Mouse (Mus musculus): ENCODE data around the gene Hadha. TPM values are rescaled to one million over a fixed set of nuclear protein-coding genes. Genes with fewer than 3 reads are reported as not detected.

Gene Hadha
- polyA plus RNA-seq, 1 experiment: 31.6 TPM

DNA sequence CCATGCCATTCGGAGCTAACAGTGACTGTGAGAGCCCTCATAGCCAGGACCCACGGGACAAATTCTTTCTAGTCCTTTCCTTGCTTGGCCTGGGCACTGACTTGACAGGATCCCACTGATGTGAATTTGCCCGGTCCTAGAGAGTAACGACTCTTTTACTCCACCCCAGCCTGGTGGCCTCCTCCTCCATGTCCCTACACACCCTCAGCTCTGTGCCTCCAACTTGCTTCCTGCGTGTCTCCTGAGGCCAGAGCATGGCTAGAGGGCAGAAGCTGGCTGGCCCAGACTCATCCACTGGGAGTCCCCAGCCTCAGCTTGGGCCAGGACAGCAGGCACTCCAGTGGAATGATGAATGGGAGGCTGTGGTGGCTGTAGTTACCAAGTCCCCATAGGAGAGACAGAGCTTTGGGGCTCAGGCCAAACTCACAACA, 47.3 kb downstream of the Hadha start:
- peaks cover 18% of the 10 kb centered on the region for H3K9me3 ChIP-seq
- H3K27me3 ChIP-seq (replicated peaks): peaks cover 96% of the 10 kb centered on the region
- no peaks in the 10 kb centered on the region for H3K36me3 ChIP-seq (replicated peaks; ENCODE audit: low read length)
- TF ChIP-seq GATA1 (IDR thresholded peaks at IDR 0.05; ENCODE audit: borderline replicate concordance, low read length): no peak
- no peak for TF ChIP-seq FLI1 (IDR thresholded peaks at IDR 0.05; ENCODE audit: low read length)
- peak overlapping the region; percentile 14 for H3K4me3 ChIP-seq (replicated peaks)
- H3K4me1 ChIP-seq: peaks cover 45% of the 10 kb centered on the region

- peaks cover 49% of the 10 kb centered on the region for H3K4me1 ChIP-seq
- TF ChIP-seq FLI1 (IDR thresholded peaks at IDR 0.05; ENCODE audit: low read length): no peak
- no peak for TF ChIP-seq GATA1 (IDR thresholded peaks at IDR 0.05; ENCODE audit: borderline replicate concordance, low read length)
- peaks cover 22% of the 10 kb centered on the region for H3K9me3 ChIP-seq
- H3K36me3 ChIP-seq (replicated peaks; ENCODE audit: low read length): no peaks in the 10 kb centered on the region
- H3K27me3 ChIP-seq (replicated peaks): peaks cover 96% of the 10 kb centered on the region
- no peak overlapping the region for H3K4me3 ChIP-seq (replicated peaks)
These were observed 47.8 kb downstream of the Hadha start for GRCm38 (mm10) chr5:30107186-30107585.

GRCm38 (mm10) chr5:30106756-30107155, 48.2 kb downstream of the Hadha start:
- Histone ChIP-seq H3K4me3 (replicated peaks) (no peak overlapping the region), H3K36me3 (replicated peaks; ENCODE audit: low read length) (no peaks in the 10 kb centered on the region), H3K27me3 (replicated peaks) (peaks cover 95% of the 10 kb centered on the region), H3K9me3 (peaks cover 27% of the 10 kb centered on the region), H3K4me1 (peaks cover 50% of the 10 kb centered on the region)
- no peak for TF ChIP-seq FLI1 (IDR thresholded peaks at IDR 0.05; ENCODE audit: low read length)
- no peak for TF ChIP-seq GATA1 (IDR thresholded peaks at IDR 0.05; ENCODE audit: borderline replicate concordance, low read length)

DNA sequence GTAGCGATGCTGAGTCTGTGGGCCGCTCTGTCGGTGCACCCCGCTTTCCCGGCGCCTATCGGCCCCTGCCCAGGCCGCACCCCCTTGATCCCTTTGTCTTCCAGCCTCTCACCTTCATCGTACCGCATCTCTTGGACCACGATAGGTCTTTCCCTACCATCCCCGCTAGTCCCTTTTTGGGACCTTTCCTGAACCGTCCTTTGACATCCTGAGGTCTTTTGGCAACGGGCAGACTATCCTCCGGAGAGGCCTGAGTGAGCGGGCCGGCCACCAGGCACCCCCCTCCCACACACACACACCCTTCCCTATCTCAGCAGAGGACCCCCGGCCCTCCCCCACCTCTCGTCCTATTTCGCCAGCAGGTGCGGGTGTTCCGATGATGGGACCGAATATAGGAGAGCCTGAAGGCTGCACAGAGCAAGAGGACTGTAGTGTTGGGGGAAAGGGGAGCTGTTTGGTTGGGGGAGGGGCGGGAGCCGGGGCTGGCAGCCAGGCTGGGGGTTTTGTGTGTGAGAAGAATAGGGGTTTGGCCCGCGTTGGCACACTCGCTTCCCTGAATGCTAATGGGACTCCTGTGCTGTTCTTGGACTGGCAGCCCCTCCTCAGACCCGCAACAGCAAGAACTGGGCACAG, 49.2 kb downstream of the Hadha start, which contains the start of gene 3110082J24Rik:
TSS of gene 3110082J24Rik (minus strand) at position 419 of the 633 bp plus-strand sequence.
- peak within 1 kb of the TSS; percentile 84 for H3K4me3 ChIP-seq (replicated peaks)

DNA sequence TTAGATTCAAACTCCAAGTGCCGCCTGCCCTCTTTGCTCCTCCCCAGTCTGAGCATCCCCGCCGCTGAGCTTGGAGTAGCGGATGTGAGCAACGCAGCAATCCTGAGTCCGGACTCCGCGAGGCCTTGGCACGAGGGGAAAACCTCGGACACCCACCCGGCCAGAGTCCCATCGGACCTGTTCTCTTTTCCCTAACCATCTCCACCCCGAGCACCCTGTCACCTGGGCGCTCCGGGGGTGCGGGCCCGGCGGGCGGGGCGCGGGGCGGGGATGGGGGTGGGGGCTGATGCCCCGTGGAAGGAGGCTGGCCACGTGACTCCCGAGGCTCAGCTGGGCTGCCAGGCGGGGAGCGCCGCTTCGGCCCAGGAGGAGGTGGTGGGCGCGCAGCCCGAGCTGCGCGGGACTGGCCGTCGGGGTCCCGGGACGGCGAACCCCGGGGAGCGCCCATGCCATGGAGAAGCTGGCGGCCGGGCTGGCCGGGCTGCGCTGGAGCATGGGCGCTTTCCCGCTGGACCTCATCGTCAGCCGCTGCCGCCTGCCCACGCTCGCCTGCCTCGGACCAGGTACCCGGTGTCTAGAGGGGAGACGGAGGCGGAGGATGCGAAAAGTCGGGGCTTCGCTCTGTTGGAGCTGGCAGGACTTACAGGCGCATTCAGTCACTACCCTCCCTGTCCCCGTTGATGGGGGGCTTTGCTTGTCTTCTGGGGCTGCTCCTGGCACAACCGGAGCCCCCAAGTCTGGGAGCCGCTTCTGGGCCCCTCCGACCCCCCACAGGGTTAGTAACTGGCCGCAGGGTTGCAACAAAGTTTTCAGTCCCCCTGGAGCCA, 49.9 kb downstream of the Hadha start, which contains the start of gene Garem2:
TSS of gene Garem2 (plus strand) at position 321 of the 827 bp plus-strand sequence.
- Histone ChIP-seq H3K27me3 (replicated peaks) (peaks cover 91% of the 10 kb centered on the region), H3K4me3 (replicated peaks) (peak within 1 kb of the TSS; percentile 84), H3K4me1 (peaks cover 37% of the 10 kb centered on the region), H3K36me3 (replicated peaks; ENCODE audit: low read length) (no peaks in the 10 kb centered on the region), H3K9me3 (peaks cover 44% of the 10 kb centered on the region)
- no peak for TF ChIP-seq FLI1 (IDR thresholded peaks at IDR 0.05; ENCODE audit: low read length)
- no peak for TF ChIP-seq GATA1 (IDR thresholded peaks at IDR 0.05; ENCODE audit: borderline replicate concordance, low read length)

More for the DNA sequence above, 49.2 kb downstream of the Hadha start, which contains the start of gene 3110082J24Rik:
- Histone ChIP-seq H3K36me3 (replicated peaks; ENCODE audit: low read length) (no peaks in the 10 kb centered on the region), H3K4me1 (peaks cover 41% of the 10 kb centered on the region), H3K9me3 (peaks cover 36% of the 10 kb centered on the region), H3K27me3 (replicated peaks) (peaks cover 91% of the 10 kb centered on the region)
- TF ChIP-seq FLI1 (IDR thresholded peaks at IDR 0.05; ENCODE audit: low read length) (no peak), GATA1 (IDR thresholded peaks at IDR 0.05; ENCODE audit: borderline replicate concordance, low read length) (no peak)

- Histone ChIP-seq H3K4me1 (peaks cover 37% of the 10 kb centered on the region), H3K9me3 (peaks cover 51% of the 10 kb centered on the region), H3K27me3 (replicated peaks) (peaks cover 89% of the 10 kb centered on the region), H3K36me3 (replicated peaks; ENCODE audit: low read length) (no peaks in the 10 kb centered on the region), H3K4me3 (replicated peaks) (no peak overlapping the region)
- TF ChIP-seq GATA1 (IDR thresholded peaks at IDR 0.05; ENCODE audit: borderline replicate concordance, low read length) (no peak), FLI1 (IDR thresholded peaks at IDR 0.05; ENCODE audit: low read length) (no peak)
These were observed 50.6 kb downstream of the Hadha start for GRCm38 (mm10) chr5:30104339-30104738.

- TF ChIP-seq FLI1 (IDR thresholded peaks at IDR 0.05; ENCODE audit: low read length) (no peak), GATA1 (IDR thresholded peaks at IDR 0.05; ENCODE audit: borderline replicate concordance, low read length) (no peak)
- H3K4me3 ChIP-seq (replicated peaks): no peak overlapping the region
- peaks cover 37% of the 10 kb centered on the region for H3K4me1 ChIP-seq
- peaks cover 87% of the 10 kb centered on the region for H3K27me3 ChIP-seq (replicated peaks)
- no peaks in the 10 kb centered on the region for H3K36me3 ChIP-seq (replicated peaks; ENCODE audit: low read length)
- peaks cover 55% of the 10 kb centered on the region for H3K9me3 ChIP-seq
These were observed 51.6 kb downstream of the Hadha start for GRCm38 (mm10) chr5:30103340-30103739.

DNA sequence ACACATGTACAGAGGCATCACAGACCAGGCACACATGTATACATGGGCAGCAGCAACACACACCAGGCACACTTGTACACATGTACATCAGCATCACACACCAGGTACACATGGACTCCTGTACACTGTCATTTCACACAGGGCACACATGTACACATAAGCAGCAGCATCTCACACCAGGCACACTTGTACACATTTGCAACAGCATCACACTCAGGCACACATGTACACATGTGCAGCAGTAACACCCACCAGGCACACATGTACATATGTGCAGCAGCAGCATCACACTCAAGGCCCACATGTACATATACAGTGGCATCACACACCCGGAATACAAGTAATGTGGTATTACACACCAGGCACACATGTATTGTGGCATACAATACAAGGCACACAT, 56.7 kb downstream of the Hadha start:
- Histone ChIP-seq H3K9me3 (peaks cover 43% of the 10 kb centered on the region), H3K4me1 (peaks cover 14% of the 10 kb centered on the region; the same call in 1 of the 2 replicates), H3K36me3 (replicated peaks; ENCODE audit: low read length) (no peaks in the 10 kb centered on the region), H3K27me3 (replicated peaks) (peaks cover 49% of the 10 kb centered on the region), H3K4me3 (replicated peaks) (peak overlapping the region; percentile 13)
- TF ChIP-seq FLI1 (IDR thresholded peaks at IDR 0.05; ENCODE audit: low read length) (no peak), GATA1 (IDR thresholded peaks at IDR 0.05; ENCODE audit: borderline replicate concordance, low read length) (no peak)

- Histone ChIP-seq H3K27me3 (replicated peaks) (peaks cover 30% of the 10 kb centered on the region), H3K4me3 (replicated peaks) (no peak overlapping the region), H3K36me3 (replicated peaks; ENCODE audit: low read length) (no peaks in the 10 kb centered on the region), H3K9me3 (peaks cover 18% of the 10 kb centered on the region), H3K4me1 (peaks cover 4% of the 10 kb centered on the region; the same call in 1 of the 2 replicates)
- TF ChIP-seq FLI1 (IDR thresholded peaks at IDR 0.05; ENCODE audit: low read length) (no peak), GATA1 (IDR thresholded peaks at IDR 0.05; ENCODE audit: borderline replicate concordance, low read length) (no peak)
These were observed 59.2 kb downstream of the Hadha start for GRCm38 (mm10) chr5:30095731-30096130.

Measured in megakaryocyte, embryonic 14.5 days (primary cell).